In genomic region chr5:103760425-103761131, GRCm38 (mm10) we compare ENCODE assay signal across 7 mouse cellular contexts.
DNase-seq lines count a peak whose midpoint lies in the region; ATAC-seq and TF ChIP-seq lines count a peak whose summit lies in the region.

No protein-coding gene starts in this region.

- H3K36me3 ChIP-seq in G1E (replicated peaks) = peaks cover 42% of the 10 kb centered on the region
- no peaks in the 10 kb centered on the region for H3K36me3 ChIP-seq in forebrain, embryonic 14.5 days (ENCODE audit: control insufficient read depth, insufficient read depth, low read length)
- H3K36me3 ChIP-seq in hindbrain, embryonic 16.5 days (ENCODE audit: control insufficient read depth, insufficient read depth, low read length) = no peaks in the 10 kb centered on the region
- peaks cover 32% of the 10 kb centered on the region for H3K36me3 ChIP-seq in liver, embryonic 12.5 days
- no peaks in the 10 kb centered on the region for H3K36me3 ChIP-seq in stomach, postnatal 0 days (ENCODE audit: control insufficient read depth, insufficient read depth, low read length)

- H3K9ac ChIP-seq in forebrain, embryonic 14.5 days (ENCODE audit: low read length) = peak overlapping the region; percentile 4; the same call in 1 of the 2 replicates
- H3K9ac ChIP-seq in hindbrain, embryonic 16.5 days (ENCODE audit: low read depth, low read length) = peak overlapping the region; percentile 36
- peak overlapping the region; percentile 94 for H3K9ac ChIP-seq in liver, embryonic 12.5 days
- H3K9ac ChIP-seq in stomach, postnatal 0 days (ENCODE audit: low read length) = peak overlapping the region; percentile 63

- TF ChIP-seq CTCF in G1E (IDR thresholded peaks at IDR 0.05; ENCODE audit: low read depth, low read length) = no peak
- TF ChIP-seq CTCF in brain, embryonic 14.5 days (IDR thresholded peaks at IDR 0.05; ENCODE audit: borderline replicate concordance, extremely low read depth, insufficient read depth, insufficient read length) = no peak
- no peak for TF ChIP-seq CTCF in stomach, postnatal 0 days (IDR thresholded peaks at IDR 0.05; ENCODE audit: low read depth)

- H3K4me3 ChIP-seq in G1E (ENCODE audit: low read depth, low read length) = peak overlapping the region; percentile 68
- peak overlapping the region; percentile 20 for H3K4me3 ChIP-seq in forebrain, embryonic 14.5 days (ENCODE audit: low read depth, low read length)
- H3K4me3 ChIP-seq in hindbrain, embryonic 16.5 days (ENCODE audit: low read length) = peak overlapping the region; percentile 32
- H3K4me3 ChIP-seq in liver, embryonic 12.5 days = peak overlapping the region; percentile 83
- peak overlapping the region; percentile 39 for H3K4me3 ChIP-seq in stomach, postnatal 0 days (ENCODE audit: low read depth, low read length)

- no peak overlapping the region for H3K27ac ChIP-seq in forebrain, embryonic 14.5 days (ENCODE audit: low read depth, low read length)
- H3K27ac ChIP-seq in hindbrain, embryonic 16.5 days (ENCODE audit: low read depth, low read length) = peak overlapping the region; percentile 9; the same call in 1 of the 2 replicates
- peak overlapping the region; percentile 100 for H3K27ac ChIP-seq in liver, embryonic 12.5 days
- peak overlapping the region; percentile 88 for H3K27ac ChIP-seq in stomach, postnatal 0 days (replicated peaks)

- no peak for DNase-seq in G1E (ENCODE audit: low spot score)
- peak; percentile 80 for DNase-seq in brain, embryonic 14.5 days (ENCODE audit: low read depth)
- DNase-seq in forebrain, embryonic 14.5 days (ENCODE audit: low spot score) = peak; percentile 69
- peak; percentile 62 for DNase-seq in stomach, postnatal 0 days (ENCODE audit: low spot score)

- H3K9me3 ChIP-seq in G1E (replicated peaks) = peaks cover 5% of the 10 kb centered on the region
- H3K9me3 ChIP-seq in forebrain, embryonic 14.5 days (replicated peaks; ENCODE audit: control insufficient read depth, low read length) = no peaks in the 10 kb centered on the region
- no peaks in the 10 kb centered on the region for H3K9me3 ChIP-seq in hindbrain, embryonic 16.5 days (ENCODE audit: control insufficient read depth, low read length)
- peaks cover 5% of the 10 kb centered on the region for H3K9me3 ChIP-seq in liver, embryonic 12.5 days (replicated peaks)
- H3K9me3 ChIP-seq in stomach, postnatal 0 days (ENCODE audit: control insufficient read depth, low read length) = no peaks in the 10 kb centered on the region

- WGBS in forebrain, embryonic 14.5 days = 2% methylated on average over 20 of the region's 20 CpGs
- 3% methylated on average over 20 of the region's 20 CpGs for WGBS in hindbrain, embryonic 16.5 days
- 2% methylated on average over 20 of the region's 20 CpGs for WGBS in liver, embryonic 12.5 days (ENCODE audit: insufficient replicate concordance)
- WGBS in stomach, postnatal 0 days = 4% methylated on average over 20 of the region's 20 CpGs

- no peaks in the 10 kb centered on the region for H3K27me3 ChIP-seq in G1E (ENCODE audit: insufficient read depth, low read length)
- H3K27me3 ChIP-seq in forebrain, embryonic 14.5 days (replicated peaks; ENCODE audit: control insufficient read depth, insufficient read depth, low read length) = no peaks in the 10 kb centered on the region
- 0 out of 2 replicates have a peak, but pooled peaks cover under 1% of the 10 kb centered on the region for H3K27me3 ChIP-seq in hindbrain, embryonic 16.5 days (replicated peaks; ENCODE audit: control insufficient read depth, insufficient read depth, low read length)
- H3K27me3 ChIP-seq in liver, embryonic 12.5 days (replicated peaks) = no peaks in the 10 kb centered on the region
- no peaks in the 10 kb centered on the region for H3K27me3 ChIP-seq in stomach, postnatal 0 days (ENCODE audit: control insufficient read depth, insufficient read depth, low read length)

- TF ChIP-seq EP300 in stomach, postnatal 0 days (optimal IDR thresholded peaks at IDR 0.05) = no peak

- H3K4me2 ChIP-seq in forebrain, embryonic 14.5 days (ENCODE audit: low read length) = peak overlapping the region; percentile 59
- H3K4me2 ChIP-seq in hindbrain, embryonic 16.5 days (ENCODE audit: low read length) = peak overlapping the region; percentile 67
- H3K4me2 ChIP-seq in liver, embryonic 12.5 days = peak overlapping the region; percentile 95
- peak overlapping the region; percentile 67 for H3K4me2 ChIP-seq in stomach, postnatal 0 days (replicated peaks; ENCODE audit: low read depth)

- peak; percentile 43 for ATAC-seq in G1E (ENCODE audit: extremely low read depth, insufficient number of reproducible peaks, low FRiP score, poor library complexity, severe bottlenecking)
- ATAC-seq in forebrain, embryonic 14.5 days = peak; percentile 76
- ATAC-seq in hindbrain, embryonic 16.5 days = peak; percentile 61
- ATAC-seq in liver, embryonic 12.5 days = peak; percentile 71
- ATAC-seq in monocyte, adult 5-6 weeks (replicated peaks; ENCODE audit: insufficient number of reproducible peaks, low FRiP score, low TSS enrichment, poor library complexity, severe bottlenecking) = peak; percentile 41
- peak; percentile 70 for ATAC-seq in stomach, postnatal 0 days (ENCODE audit: low FRiP score, low TSS enrichment)

- peaks cover 88% of the 10 kb centered on the region for H3K4me1 ChIP-seq in G1E (ENCODE audit: insufficient read depth, low read depth, low read length)
- H3K4me1 ChIP-seq in forebrain, embryonic 14.5 days (ENCODE audit: control insufficient read depth, insufficient read depth, low read length) = peaks cover 10% of the 10 kb centered on the region
- H3K4me1 ChIP-seq in hindbrain, embryonic 16.5 days (ENCODE audit: control insufficient read depth, insufficient read depth, low read depth, low read length) = peaks cover 9% of the 10 kb centered on the region
- peaks cover 90% of the 10 kb centered on the region for H3K4me1 ChIP-seq in liver, embryonic 12.5 days
- H3K4me1 ChIP-seq in stomach, postnatal 0 days (replicated peaks; ENCODE audit: control insufficient read depth, insufficient read depth) = peaks cover 3% of the 10 kb centered on the region

- no peak for TF ChIP-seq POLR2A in brain, embryonic 14.5 days (IDR thresholded peaks at IDR 0.05; ENCODE audit: borderline replicate concordance, extremely low read depth, insufficient read depth, insufficient read length, poor library complexity, severe bottlenecking)

Comparison
In these comparisons a context has a peak if more than half of its experiments do, and no peak if none do; other contexts are left out.
1. H3K4me3 ChIP-seq: peak in every context shown above with its lines; median percentile 83 in liver, embryonic 12.5 days; 68 in G1E; 39 in stomach, postnatal 0 days; 32 in hindbrain, embryonic 16.5 days; 20 in forebrain, embryonic 14.5 days.
2. H3K9ac ChIP-seq: peak in every context shown above with its lines; median percentile 94 in liver, embryonic 12.5 days; 63 in stomach, postnatal 0 days; 36 in hindbrain, embryonic 16.5 days; 4 in forebrain, embryonic 14.5 days.